Mouse (Mus musculus): ENCODE measurements around the gene Vmp1. TPM values are rescaled to one million over a fixed set of nuclear protein-coding genes. Genes with fewer than 3 reads are reported as not detected.

The Vmp1 gene
- total and polyA plus RNA-seq, 3 experiments: 80.9 to 209 (median 167) TPM

Other genes starting within 250 kb of the Vmp1 start
- 34.9 and 41.3 TPM in 2 replicates for gene Rnft1, start 199.2 kb downstream of the Vmp1 start, total RNA-seq (2012; rRNA removed)
- 49.2 and 53.0 TPM in 2 replicates for gene Rnft1, start 199.2 kb downstream of the Vmp1 start, total RNA-seq (2014; rRNA removed)
- gene Rnft1, start 199.2 kb downstream of the Vmp1 start, polyA plus RNA-seq (2012; ENCODE audit: insufficient read length, low read depth): 43.2 and 49.7 TPM in 2 replicates
- 45.2 and 56.7 TPM in 2 replicates for gene Rps6kb1, start 139.0 kb downstream of the Vmp1 start, total RNA-seq (2012; rRNA removed)
- gene Rps6kb1, start 139.0 kb downstream of the Vmp1 start, total RNA-seq (2014; rRNA removed): 76.9 and 79.9 TPM in 2 replicates
- gene Rps6kb1, start 139.0 kb downstream of the Vmp1 start, polyA plus RNA-seq (2012; ENCODE audit: insufficient read length, low read depth): 110 and 152 TPM in 2 replicates
- 11.9 and 14.3 TPM in 2 replicates for gene Tubd1, start 138.8 kb downstream of the Vmp1 start, total RNA-seq (2012; rRNA removed)
- gene Tubd1, start 138.8 kb downstream of the Vmp1 start, total RNA-seq (2014; rRNA removed): 9.7 and 9.8 TPM in 2 replicates
- 12.6 and 13.4 TPM in 2 replicates for gene Tubd1, start 138.8 kb downstream of the Vmp1 start, polyA plus RNA-seq (2012; ENCODE audit: insufficient read length, low read depth)
- 29.8 and 39.4 TPM in 2 replicates for gene Ptrh2, start 149 bp upstream of the Vmp1 start, total RNA-seq (2012; rRNA removed)
- 34.7 and 40.9 TPM in 2 replicates for gene Ptrh2, start 149 bp upstream of the Vmp1 start, total RNA-seq (2014; rRNA removed)
- gene Ptrh2, start 149 bp upstream of the Vmp1 start, polyA plus RNA-seq (2012; ENCODE audit: insufficient read length, low read depth): 48.2 and 54.5 TPM in 2 replicates
- gene Cltc, start 73.7 kb upstream of the Vmp1 start, total RNA-seq (2012; rRNA removed): 140 and 174 TPM in 2 replicates
- gene Cltc, start 73.7 kb upstream of the Vmp1 start, total RNA-seq (2014; rRNA removed): 284 and 303 TPM in 2 replicates
- 219 and 256 TPM in 2 replicates for gene Cltc, start 73.7 kb upstream of the Vmp1 start, polyA plus RNA-seq (2012; ENCODE audit: insufficient read length, low read depth)
- gene Dhx40, start 123.9 kb upstream of the Vmp1 start, total RNA-seq (2012; rRNA removed): 12.3 and 12.6 TPM in 2 replicates
- 20.3 and 23.3 TPM in 2 replicates for gene Dhx40, start 123.9 kb upstream of the Vmp1 start, total RNA-seq (2014; rRNA removed)
- gene Dhx40, start 123.9 kb upstream of the Vmp1 start, polyA plus RNA-seq (2012; ENCODE audit: insufficient read length, low read depth): 15.5 and 15.6 TPM in 2 replicates

Data from CH12.LX (cell line).